Mouse (Mus musculus) E14TG2a.4 (cell line): Measurements from ENCODE around the gene Vps11.

Experiments
- CTCF ChIP-seq: conservative IDR thresholded peaks from 2 replicates; pipeline ENCODE4 v1.5.1; 2014; ENCODE audit warnings: low read length
- NANOG ChIP-seq: IDR thresholded peaks from 2 replicates; pipeline ENCODE4 v1.6.1; 2014; ENCODE audit warnings: borderline replicate concordance, low read length, mixed read lengths
- POU5F1 ChIP-seq: IDR thresholded peaks from 2 replicates; pipeline ENCODE4 v1.6.1; 2014; ENCODE audit warnings: low read length, borderline replicate concordance

- TF ChIP-seq CTCF (no peak), NANOG (no peak), POU5F1 (no peak)
Measured at GRCm38 (mm10) chr9:44318826-44319095, 42.7 kb downstream of the Vps11 start.
